In genomic region chr7:24470356-24470755, GRCm38 (mm10) we compare ENCODE assay signal across 19 mouse cellular contexts. TPM values are rescaled to one million over a fixed set of nuclear protein-coding genes. Genes with fewer than 3 reads are reported as not detected.
DNase-seq lines count a peak whose midpoint lies in the region; TF ChIP-seq lines count a peak whose summit lies in the region.
"Had no signal": no experiment of that assay in that cellular context is flagged by ENCODE, and none has a peak within 500 bp of the region (broad histone marks: within the 10 kb centered on the region; RNA-seq: fewer than 3 reads in every experiment).

No protein-coding gene starts in this region.

- no peak for TF ChIP-seq POLR2A in lung, adult 2 months (IDR thresholded peaks at IDR 0.05; ENCODE audit: borderline replicate concordance, extremely low read depth, low read depth, low read length)
- TF ChIP-seq POLR2A in myocyte (IDR thresholded peaks at IDR 0.05; ENCODE audit: insufficient read length, low read depth): no peak

- H3ac ChIP-seq in myocyte (ENCODE audit: control insufficient read depth, insufficient read length): no peak overlapping the region

- peaks cover 30% of the 10 kb centered on the region for H3K36me3 ChIP-seq in myocyte (ENCODE audit: control insufficient read depth, insufficient read depth)
- H3K36me3 ChIP-seq: limb, embryonic 12.5 days; neural tube, embryonic 12.5 days had no signal

- 80% methylated on average over 7 of the region's 7 CpGs for WGBS in lung, adult 2 months

- DNase-seq in adrenal gland, adult (ENCODE audit: inconsistent age in 2 of 2, low spot score in 1 of 2): peak; percentile 87 to 91
- no peak for DNase-seq in adrenal gland, postnatal 4 days (ENCODE audit: low spot score in 2 of 2)
- DNase-seq in lung, postnatal 25 days (ENCODE audit: low spot score): peak; percentile 39
- DNase-seq in lung, adult 2 months: no peak
- DNase-seq in adrenal gland, postnatal 14 days: peak; percentile 84
- DNase-seq in right cerebral cortex, adult 18-20 months: no peak
- DNase-seq in heart, postnatal 14 days: no peak
- DNase-seq: forebrain, postnatal 0 days; kidney, postnatal 36 days; layer of hippocampus, postnatal 36 days; midbrain, embryonic 14.5 days had no signal

- no peaks in the 10 kb centered on the region for H3K4me1 ChIP-seq in lung, adult 2 months (ENCODE audit: control insufficient read depth, insufficient read depth, low read length)
- H3K4me1 ChIP-seq: limb, embryonic 12.5 days; neural tube, embryonic 12.5 days had no signal

- peaks cover 11% of the 10 kb centered on the region for H3K79me2 ChIP-seq in myocyte (ENCODE audit: control insufficient read depth, insufficient read depth)

- peak overlapping the region; percentile 37 for H3K4me2 ChIP-seq in myocyte (ENCODE audit: low read depth)
- H3K4me2 ChIP-seq: limb, embryonic 12.5 days; neural tube, embryonic 12.5 days had no signal

- intact Hi-C loops in heart, postnatal 14 days (cut with DNase I): loop anchor here (5.0 to 10.0 kb wide), 2 partner anchors 37 to 194 kb away; partner anchors contain the start of gene Zfp428

- H3K4me3 ChIP-seq in lung, adult 2 months (replicated peaks; ENCODE audit: extremely low read depth, low read depth, low read length): no peak overlapping the region
- H3K4me3 ChIP-seq in myocyte: no peak overlapping the region
- H3K4me3 ChIP-seq: limb, embryonic 12.5 days; neural tube, embryonic 12.5 days had no signal

- no peaks in the 10 kb centered on the region for H3K27me3 ChIP-seq in myocyte (ENCODE audit: control insufficient read depth, insufficient read depth, insufficient read length)
- H3K27me3 ChIP-seq: limb, embryonic 12.5 days; neural tube, embryonic 12.5 days had no signal

- no peak for TF ChIP-seq CTCF in lung, adult 2 months (IDR thresholded peaks at IDR 0.05; ENCODE audit: insufficient read depth, low read length)

TF ChIP-seq in myocyte, 11 proteins besides CTCF, POLR2A, EP300 and RAD21:
- no peak for TF ChIP-seq E2F4 (IDR thresholded peaks at IDR 0.05; ENCODE audit: insufficient read depth)
- no peak for TF ChIP-seq REST (IDR thresholded peaks at IDR 0.05; ENCODE audit: insufficient read depth, insufficient read length)
- TF ChIP-seq TCF3 (IDR thresholded peaks at IDR 0.05; ENCODE audit: insufficient read length, low read depth): no peak
- no peak for TF ChIP-seq MYOG (IDR thresholded peaks at IDR 0.05; ENCODE audit: control insufficient read depth in 1 of 3, insufficient read depth in 1 of 3, insufficient read length in 2 of 3, low read depth in 2 of 3)
- no peak for TF ChIP-seq TCF12 (IDR thresholded peaks at IDR 0.05; ENCODE audit: insufficient read depth, poor library complexity, severe bottlenecking)
- TF ChIP-seq CEBPB (IDR thresholded peaks at IDR 0.05; ENCODE audit: insufficient read depth, poor library complexity, severe bottlenecking): no peak
- no peak for TF ChIP-seq SRF (IDR thresholded peaks at IDR 0.05; ENCODE audit: control insufficient read depth, insufficient read length, low read depth)
- no peak for TF ChIP-seq USF1 (IDR thresholded peaks at IDR 0.05; ENCODE audit: low read depth)
- no peak for TF ChIP-seq MAX (IDR thresholded peaks at IDR 0.05; ENCODE audit: low read depth)
- TF ChIP-seq POLR2AphosphoS2 (IDR thresholded peaks at IDR 0.05; ENCODE audit: insufficient read length, low read depth): no peak
- no peak for TF ChIP-seq MYOD1 (IDR thresholded peaks at IDR 0.05; ENCODE audit: control insufficient read depth in 1 of 3, insufficient read length in 2 of 3, low read depth in 2 of 3)

RNA-seq across cellular contexts. Expression of gene Plaur, which starts 8.1 kb away (rescaled TPM):
- total RNA-seq in adrenal gland, postnatal 4 days (2021): 10 to 100 TPM; 11.9 to 13.1 TPM
- polyA plus RNA-seq in lung, adult 2 months (2012; rRNA removed): 65.6 and 88.8 TPM in 2 replicates
- total RNA-seq in adrenal gland, postnatal 14 days (2021): 5.2 and 7.9 TPM in 2 replicates
- polyA plus RNA-seq in myocyte (2012; fragmentation: generic; extraction: Trizol): 32.5 TPM
- total RNA-seq in heart, postnatal 14 days (2021): 1 to 10 TPM; 3.5 to 4.0 TPM

RNA-seq across cellular contexts. Expression of gene Cadm4, which starts 11.5 kb away (rescaled TPM):
- 10 to 100 TPM; 12.6 to 17.7 TPM for total RNA-seq in adrenal gland, postnatal 4 days (2021)
- 12.3 and 18.6 TPM in 2 replicates for polyA plus RNA-seq in lung, adult 2 months (2012; rRNA removed)
- total RNA-seq in adrenal gland, postnatal 14 days (2021): 5.7 and 6.4 TPM in 2 replicates
- polyA plus RNA-seq in myocyte (2012; fragmentation: generic; extraction: Trizol): 54.4 TPM
- 10 to 100 TPM; 14.3 to 14.7 TPM for total RNA-seq in heart, postnatal 14 days (2021)
- total RNA-seq: common myeloid progenitor, adult 5-6 weeks had no signal
- polyA plus RNA-seq: activated CD4-positive, CD25-positive, alpha-beta regulatory T cell, adult 4 months had no signal

RNA-seq across cellular contexts. Expression of gene Irgc1, which starts 18.3 kb away (rescaled TPM):
- total RNA-seq in adrenal gland, postnatal 4 days (2021): not detected
- 0.69 and 3.8 TPM in 2 replicates for polyA plus RNA-seq in lung, adult 2 months (2012; rRNA removed)
- not detected in 2 replicates for total RNA-seq in adrenal gland, postnatal 14 days (2021)
- 0.32 TPM for polyA plus RNA-seq in myocyte (2012; fragmentation: generic; extraction: Trizol)
- total RNA-seq in heart, postnatal 14 days (2021): not detected
- total RNA-seq: common myeloid progenitor, adult 5-6 weeks; forebrain, postnatal 0 days; heart, adult 18-20 months; layer of hippocampus, postnatal 36 days had no signal
- polyA plus RNA-seq: activated CD4-positive, CD25-positive, alpha-beta regulatory T cell, adult 4 months; forebrain, postnatal 0 days; heart, postnatal 0 days; limb, embryonic 12.5 days; liver, embryonic 16.5 days; midbrain, embryonic 14.5 days; neural tube, embryonic 12.5 days had no signal

RNA-seq across cellular contexts. Expression of gene Zfp428, which starts 36.5 kb away (rescaled TPM):
- 10 to 100 TPM; 11.1 to 16.2 TPM for total RNA-seq in adrenal gland, postnatal 4 days (2021)
- polyA plus RNA-seq in lung, adult 2 months (2012; rRNA removed): 7.1 and 12.1 TPM in 2 replicates
- total RNA-seq in adrenal gland, postnatal 14 days (2021): 6.1 and 7.5 TPM in 2 replicates
- polyA plus RNA-seq in myocyte (2012; fragmentation: generic; extraction: Trizol): 30.0 TPM
- 10 to 100 TPM; 13.8 to 14.7 TPM for total RNA-seq in heart, postnatal 14 days (2021)
- polyA plus RNA-seq: activated CD4-positive, CD25-positive, alpha-beta regulatory T cell, adult 4 months had no signal

RNA-seq across cellular contexts. Expression of gene AC161166.1, which starts 41.9 kb away (rescaled TPM):
- not detected for total RNA-seq in adrenal gland, postnatal 4 days (2021)
- not detected in 2 replicates for polyA plus RNA-seq in lung, adult 2 months (2012; rRNA removed)
- total RNA-seq in adrenal gland, postnatal 14 days (2021): not detected in 2 replicates
- polyA plus RNA-seq in myocyte (2012; fragmentation: generic; extraction: Trizol): 0.10 TPM
- not detected for total RNA-seq in heart, postnatal 14 days (2021)
- total RNA-seq: common myeloid progenitor, adult 5-6 weeks; forebrain, postnatal 0 days; heart, adult 18-20 months; layer of hippocampus, postnatal 36 days had no signal
- polyA plus RNA-seq: liver, embryonic 16.5 days had no signal

Comparison
In these comparisons a context has a peak if more than half of its experiments do, and no peak if none do; other contexts are left out.
1. DNase-seq: peak in adrenal gland, adult (2 of 2), lung, postnatal 25 days (single experiment) and adrenal gland, postnatal 14 days (single experiment); none in adrenal gland, postnatal 4 days (0 of 2), lung, adult 2 months (single experiment), right cerebral cortex, adult 18-20 months (single experiment) and heart, postnatal 14 days (0 of 2).